Mouse (Mus musculus): ENCODE measurements at regions not wholly inside any gene's neighbourhood (a gene's known extent, or its start where the extent isn't known, plus 50 kb on each side); places are given as distances from the start of the nearest gene placed in this dataset.

DNA sequence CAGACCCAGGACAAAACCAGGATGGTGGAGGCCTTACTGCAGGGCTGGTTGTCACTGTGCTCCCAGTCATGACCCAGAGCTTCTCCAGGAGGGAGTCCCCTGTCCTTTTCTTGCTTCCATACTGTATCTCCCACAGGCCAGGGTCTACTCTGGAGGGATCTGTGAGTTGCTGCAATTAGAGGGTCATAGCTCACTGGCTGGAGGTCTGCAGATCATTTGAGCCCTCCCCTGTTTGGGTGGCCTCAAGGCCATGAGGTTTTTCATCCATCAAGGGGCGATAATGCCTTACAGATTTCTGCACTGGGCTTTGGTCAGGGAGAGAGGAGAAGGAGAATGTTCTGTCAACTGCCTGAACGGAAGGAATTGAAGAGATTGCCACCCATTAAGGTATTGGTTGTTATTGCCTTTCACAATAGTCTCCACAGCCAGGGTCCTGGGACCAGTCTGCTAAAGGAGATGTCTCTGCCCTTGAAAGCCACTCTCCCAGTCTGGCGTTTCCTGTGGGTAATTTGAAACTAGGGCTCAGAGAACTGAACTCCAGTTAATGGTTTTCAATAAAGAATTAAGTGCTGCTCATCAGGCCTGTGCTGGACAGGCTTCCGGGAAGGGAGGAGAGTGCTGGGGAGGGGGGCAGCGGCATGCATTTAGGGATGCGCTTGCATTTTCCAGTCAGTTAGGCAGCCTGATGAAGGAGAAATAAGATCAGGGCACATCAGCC is 147.4 kb downstream of the Dmrta2 start:
- DNase-seq (ENCODE audit: low read depth, low spot score), result no peak

DNA sequence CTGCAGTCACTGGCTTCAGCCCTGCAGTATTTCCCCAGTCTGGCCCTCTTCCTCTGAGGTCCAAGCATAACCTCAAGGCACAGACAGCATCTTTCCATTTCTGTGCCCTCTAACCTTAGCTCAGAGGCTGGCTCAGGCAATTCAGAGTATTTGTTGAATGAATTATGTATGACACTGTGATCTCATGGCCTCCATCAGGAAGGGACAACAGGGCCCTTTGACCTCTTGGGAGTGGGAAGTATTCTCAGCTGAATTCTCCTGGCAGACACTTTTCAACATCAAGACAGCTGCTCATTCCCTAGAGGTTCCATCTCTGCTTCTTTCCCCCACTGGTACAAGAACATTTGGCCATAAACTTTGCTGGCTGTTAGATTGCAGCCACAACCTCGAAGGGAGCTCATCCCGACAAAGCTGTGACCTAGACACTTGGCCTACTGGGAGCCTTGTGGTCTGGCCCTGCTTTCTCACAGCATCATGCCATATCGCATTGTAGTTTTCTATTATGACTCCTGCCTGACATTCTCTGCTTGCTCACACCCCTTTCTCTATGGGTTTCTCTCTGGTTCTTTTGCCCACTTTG is 150.2 kb downstream of the Dmrta2 start:
- no peak for DNase-seq (ENCODE audit: low read depth, low spot score)

DNA sequence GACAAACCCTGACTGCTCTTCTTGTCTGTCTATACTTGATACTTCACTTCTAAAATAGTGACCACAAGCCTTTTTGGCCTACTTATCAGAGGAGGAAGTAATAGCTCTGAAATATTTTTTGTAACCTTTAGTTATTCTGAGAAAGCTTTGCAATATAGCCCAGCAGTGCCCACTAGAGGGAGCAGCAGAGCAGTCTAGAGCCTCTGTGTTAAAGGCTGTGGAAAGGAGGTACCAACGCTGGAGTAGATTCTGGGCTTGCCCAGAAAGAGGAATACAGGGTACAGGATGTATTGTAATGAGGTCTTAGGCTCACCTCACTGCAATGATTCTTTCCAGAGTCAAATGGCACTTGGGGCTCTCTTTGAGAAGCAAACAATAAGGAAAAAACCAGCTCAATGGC is 151.1 kb downstream of the Dmrta2 start:
- peak; percentile 37 for DNase-seq (ENCODE audit: low read depth, low spot score)

DNA sequence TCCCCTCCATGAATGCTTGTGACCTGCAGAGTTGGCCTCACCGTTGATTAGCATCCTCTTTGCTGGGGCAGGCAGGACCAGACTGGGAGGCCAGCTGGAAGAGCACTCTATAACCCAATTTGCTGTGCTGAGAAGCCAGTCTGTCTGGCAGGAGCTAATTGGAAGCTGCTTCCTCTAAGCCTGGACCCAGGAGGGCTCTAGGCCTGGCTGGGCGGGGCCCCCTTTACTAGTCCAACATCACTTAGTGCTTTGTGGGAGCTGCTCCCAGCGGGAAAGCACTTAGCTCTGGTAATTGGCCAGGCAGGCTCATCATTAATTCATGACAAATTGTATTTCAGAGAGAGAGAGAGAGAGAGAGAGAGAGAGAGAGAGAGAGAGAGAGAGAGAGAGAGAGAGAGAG is 151.7 kb downstream of the Dmrta2 start:
- no peak for DNase-seq (ENCODE audit: low read depth, low spot score)

DNA sequence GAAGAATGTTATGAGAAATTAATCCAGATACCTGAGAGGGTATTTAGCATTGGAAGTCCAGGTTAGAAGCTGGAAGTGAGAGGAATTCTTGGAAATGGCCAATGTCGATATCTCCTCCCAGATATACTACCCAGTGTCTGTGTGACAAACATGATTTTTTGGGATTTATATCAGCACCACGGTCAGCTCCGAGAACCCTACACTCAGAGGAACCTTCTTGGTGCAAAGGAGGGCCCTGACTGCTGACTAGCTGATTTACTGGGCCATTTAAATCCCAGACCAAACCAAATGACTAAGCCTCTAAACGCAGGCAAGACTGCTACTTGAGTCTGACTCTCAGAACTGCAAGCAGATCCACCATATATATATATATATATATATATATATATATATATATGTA is 154.2 kb downstream of the Dmrta2 start:
- DNase-seq (ENCODE audit: low read depth, low spot score), result no peak

DNA sequence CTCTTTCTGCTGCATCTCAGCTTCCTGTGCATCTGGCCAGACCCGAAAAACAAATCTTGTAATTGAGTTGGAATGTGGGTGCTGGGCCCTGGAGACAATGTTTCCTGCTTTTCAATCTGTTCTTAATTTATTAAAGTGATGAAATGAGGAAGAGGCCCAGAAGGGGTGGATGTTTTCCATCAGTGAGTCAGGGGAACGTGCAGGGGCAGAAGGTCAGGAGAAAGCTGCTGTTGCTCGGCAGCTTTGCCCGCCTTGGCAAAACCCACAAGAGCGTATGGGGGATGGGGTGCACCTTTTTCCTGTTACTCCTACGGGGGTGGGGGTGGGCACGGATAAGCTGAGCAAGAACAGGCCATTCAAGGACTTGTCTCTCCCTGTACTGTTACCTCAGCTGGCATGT is 156.2 kb downstream of the Dmrta2 start:
- no peak for DNase-seq (ENCODE audit: low read depth, low spot score)

DNA sequence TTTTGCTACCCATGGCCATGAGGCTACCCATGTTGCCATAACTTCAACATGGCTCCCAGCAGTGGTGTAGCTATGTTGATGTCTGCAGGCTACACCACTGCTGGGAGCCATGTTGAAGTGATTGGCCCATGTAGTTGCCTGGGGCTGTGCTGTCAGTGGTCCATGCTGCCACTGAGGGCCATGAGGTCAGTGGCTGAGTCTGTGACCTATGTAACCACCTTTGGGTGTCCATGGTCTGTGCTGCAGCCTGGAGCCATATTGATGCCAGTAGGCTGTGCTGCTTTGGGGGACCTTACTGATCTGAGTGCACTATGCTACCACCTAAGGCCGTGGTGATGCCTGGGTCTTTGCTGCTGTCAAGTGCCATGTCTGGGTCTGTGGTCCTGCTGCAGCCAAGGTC is 167.4 kb downstream of the Dmrta2 start:
- DNase-seq (ENCODE audit: low read depth, low spot score), result no peak

DNA sequence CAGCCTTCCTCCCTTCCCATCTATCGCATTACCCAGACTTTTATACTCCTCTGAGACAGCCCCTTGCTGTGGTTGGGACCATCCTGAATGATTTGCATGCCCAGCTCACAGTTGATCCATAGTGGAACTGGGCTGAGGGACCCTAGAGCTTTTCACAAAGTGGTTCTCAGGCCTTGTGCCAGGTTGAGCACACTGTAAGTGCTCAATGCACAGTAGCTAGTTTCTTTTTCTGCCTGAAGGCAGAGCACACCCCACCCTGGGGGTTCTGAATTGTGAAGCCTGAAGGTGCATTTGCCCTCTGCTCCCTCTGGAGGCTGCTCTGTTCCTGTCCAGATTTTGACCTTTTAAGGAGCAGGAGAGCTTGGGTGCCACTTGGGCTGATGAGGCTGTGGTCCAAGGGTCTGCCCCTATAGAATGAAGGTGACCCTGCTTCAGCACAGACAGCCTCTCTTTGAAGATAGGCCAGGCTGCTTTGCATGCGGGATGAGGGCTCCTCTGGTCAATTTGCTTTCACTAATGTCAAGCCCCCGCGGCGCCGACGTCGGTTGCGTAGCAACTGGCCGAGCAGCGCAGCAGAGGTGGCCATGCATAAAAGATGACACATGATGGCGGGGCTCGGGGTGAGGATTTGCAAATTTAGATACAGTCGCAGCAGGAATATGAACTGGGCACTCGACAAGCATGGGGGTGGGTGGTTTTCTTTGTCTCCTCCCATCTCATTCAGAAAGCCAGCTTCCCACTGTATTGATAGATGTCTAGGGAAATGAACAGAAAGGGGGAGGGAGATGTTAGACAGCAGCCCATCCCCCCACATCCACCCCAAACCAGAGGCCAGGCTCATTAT is 174.5 kb downstream of the Dmrta2 start:
- peak; percentile 32 for DNase-seq (ENCODE audit: low read depth, low spot score)
